Mouse (Mus musculus) neutrophil, adult 59 days (primary cell): ENCODE measurements around the gene 1700028P14Rik. TPM values are rescaled to one million over a fixed set of nuclear protein-coding genes. Genes with fewer than 3 reads are reported as not detected.

Source experiments
- total RNA-seq, 2 experiments: library from RNA; stranded (reverse); gene quantifications; 1 replicate in 1 of 2; 2 replicates in 1 of 2; pipeline ENCODE4 v1.2.4; 2023

The 1700028P14Rik gene
- not detected for total RNA-seq

DNA sequence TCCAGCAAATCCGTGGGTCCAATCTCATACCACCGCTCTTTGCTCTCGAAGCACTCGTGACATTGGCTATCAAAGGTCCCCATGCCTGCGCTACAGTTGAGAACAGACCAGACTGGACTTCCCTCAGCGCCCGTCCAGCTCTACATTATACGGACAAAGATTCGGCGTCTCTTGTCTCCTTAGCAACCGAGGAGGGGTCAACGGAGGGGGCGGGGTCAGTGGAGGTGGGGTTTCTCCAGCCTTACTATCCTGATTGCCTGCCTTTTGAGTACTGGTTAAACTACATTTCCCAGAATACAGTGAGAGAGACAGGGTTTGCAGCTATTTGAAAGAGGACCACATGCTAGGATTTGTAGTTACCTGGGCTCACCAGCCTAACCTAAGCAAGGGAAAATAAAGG is at the start of gene 1700028P14Rik:
Gene 1700028P14Rik (minus strand): TSS at position 169 of the 400 bp plus-strand sequence.

DNA sequence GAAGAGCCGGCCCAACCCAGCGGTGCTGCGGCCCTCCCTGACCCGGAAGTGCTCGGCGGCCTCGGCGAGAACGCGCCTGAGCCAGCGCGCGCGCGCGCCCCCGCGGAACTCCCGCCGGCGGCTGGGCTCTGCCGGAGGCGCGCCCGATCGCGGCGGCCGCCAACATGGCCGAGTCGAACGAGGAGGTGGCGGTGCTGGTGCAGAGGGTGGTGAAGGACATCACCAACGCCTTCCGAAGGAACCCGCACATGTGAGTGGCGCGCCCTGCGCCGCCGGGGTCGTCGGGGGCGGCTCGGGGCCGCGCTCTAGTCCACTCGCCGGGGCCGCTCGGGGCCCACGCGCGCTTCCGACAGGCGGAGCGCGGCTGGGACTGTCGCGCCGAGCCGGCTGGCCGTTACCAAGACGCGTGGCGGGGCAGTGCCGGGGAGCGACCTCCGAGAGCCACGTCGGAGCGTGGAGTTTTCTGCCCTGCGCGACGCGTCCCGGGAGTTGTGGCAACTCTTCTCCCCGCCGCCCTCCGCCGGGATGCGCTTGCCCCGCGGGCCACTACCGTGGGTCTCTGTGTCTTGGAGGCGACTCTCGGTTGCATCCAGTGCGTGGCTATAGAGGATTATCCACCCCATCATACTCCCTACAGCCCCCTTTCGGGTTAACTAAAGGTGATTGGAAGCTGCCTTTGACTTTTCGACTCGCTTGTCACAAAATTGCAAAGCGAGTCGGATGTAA is 34.8 kb upstream of the 1700028P14Rik start, which contains the start of gene Ptar1:
Gene Ptar1 (plus strand): TSS at position 134 of the 726 bp plus-strand sequence.

Other genes starting within 250 kb of the 1700028P14Rik start
- under 1 TPM; 0.09 to 0.15 TPM for gene Mamdc2, start 204.4 kb downstream of the 1700028P14Rik start, total RNA-seq
- 10 to 100 TPM; 14.1 to 18.0 TPM for gene Ptar1, start 34.6 kb upstream of the 1700028P14Rik start, total RNA-seq
- gene Apba1, start 106.1 kb upstream of the 1700028P14Rik start, total RNA-seq, result 10 to 100 TPM; 14.5 to 20.6 TPM